Mouse (Mus musculus) hindbrain, embryonic 10.5 days (tissue): ENCODE results near the gene Cdh5. TPM values are rescaled to one million over a fixed set of nuclear protein-coding genes. Genes with fewer than 3 reads are reported as not detected.
"Not testable (repeated sequence)": the region's sequence is repeated elsewhere in the genome, so short reads cannot be mapped to it uniquely, and the experiment has no call there.

Experiments
- DNase-seq: peaks from one replicate; pipeline ENCODE4 v3.0.0-alpha.2; 2017; ENCODE audit warnings: low spot score
- H3K27ac ChIP-seq: fragments of 300-500 bp; sonication (generic); 2 replicates; pipeline ENCODE4 v1.5.1; 2016; ENCODE audit warnings: mild to moderate bottlenecking, moderate library complexity
- H3K27me3 ChIP-seq: fragments of 300-500 bp; sonication (generic); 2 replicates; pipeline ENCODE4 v1.6.1; 2016; ENCODE audit warnings: mild to moderate bottlenecking; ENCODE audit not compliant: poor library complexity, insufficient read depth, severe bottlenecking
- H3K36me3 ChIP-seq: fragments of 300-500 bp; sonication (generic); 2 replicates; pipeline ENCODE4 v1.6.1; 2016; ENCODE audit warnings: mild to moderate bottlenecking, moderate library complexity
- H3K4me1 ChIP-seq: fragments of 300-500 bp; sonication (generic); replicated peaks from 2 replicates; pipeline ENCODE4 v1.6.1; 2016; ENCODE audit warnings: mild to moderate bottlenecking
- H3K4me3 ChIP-seq: fragments of 300-500 bp; sonication (generic); 2 replicates; pipeline ENCODE4 v1.5.1; 2016; ENCODE audit warnings: mild to moderate bottlenecking, moderate library complexity
- H3K9me3 ChIP-seq: fragments of 300-500 bp; sonication (generic); 2 replicates; pipeline ENCODE4 v1.6.1; 2016; ENCODE audit warnings: mild to moderate bottlenecking, moderate library complexity
- WGBS: fragments of 180-500 bp; shearing (Covaris S2); methylation state at CpG from one replicate; pipeline ENCODE4 v1.1.7; 2016; 5-methylcytosine and 5-hydroxymethylcytosine counted together
- polyA plus RNA-seq: library from polyadenylated mRNA; unstranded; fragments of >200 nt; fragmentation: Nextera tagmentation; extraction: Ambion mirVana; gene quantifications from 2 replicates; pipeline ENCODE4 v1.2.1, GENCODE M21; 2016

Cdh5 gene
- polyA plus RNA-seq, 1 experiment from 2014 or later = 13.2 TPM

GRCm38 (mm10) chr8:104075079-104075478 lies 26.3 kb upstream of the Cdh5 start:
- Histone ChIP-seq H3K4me1 (no peaks in the 10 kb centered on the region), H3K9me3 (no peaks in the 10 kb centered on the region), H3K27ac (no peak overlapping the region), H3K36me3 (no peaks in the 10 kb centered on the region), H3K4me3 (no peak overlapping the region), H3K27me3 (no peaks in the 10 kb centered on the region)
- DNase-seq = no peak
- 82% methylated on average over 6 of the region's 6 CpGs for WGBS

DNA sequence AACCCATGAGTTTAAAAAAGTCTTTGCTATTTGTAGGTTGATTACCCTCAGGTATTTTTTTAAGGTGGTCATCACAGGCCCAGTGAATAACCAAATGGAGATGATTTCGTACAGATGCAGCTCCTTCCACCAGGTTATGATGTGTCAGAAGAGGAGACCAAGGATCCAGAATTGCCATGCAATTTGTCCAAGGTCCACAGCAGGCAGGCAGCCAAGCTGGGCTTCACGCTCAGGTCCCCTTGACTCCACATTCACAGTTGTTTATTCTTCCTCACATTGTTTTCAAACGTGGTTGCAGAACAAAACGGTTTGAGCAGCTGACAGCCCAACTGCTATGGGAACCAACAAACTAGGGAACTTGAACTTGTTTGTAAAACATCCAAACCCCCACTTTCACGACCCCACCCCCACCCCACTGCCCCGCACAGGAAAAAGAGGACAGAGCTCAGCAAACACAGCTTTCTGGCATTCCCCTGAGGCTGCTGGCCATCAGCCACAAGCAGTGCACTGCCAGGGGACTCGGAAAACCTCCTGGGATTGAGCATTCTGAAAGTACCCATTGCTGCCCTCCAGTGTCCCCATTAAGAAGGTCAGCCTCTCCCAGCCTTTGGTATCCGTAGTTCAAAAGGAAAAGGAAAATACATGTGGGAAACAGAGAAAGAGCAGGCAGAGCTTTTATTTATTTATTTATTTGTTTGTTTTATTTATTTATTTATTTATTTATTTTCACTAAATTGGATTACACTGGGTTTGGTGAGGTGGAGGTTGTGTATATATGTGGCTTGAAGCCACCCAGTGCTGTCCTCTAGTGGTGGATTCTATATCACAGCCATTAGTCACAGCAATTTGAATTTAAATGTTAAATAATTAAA lies 24.6 kb upstream of the Cdh5 start:
- H3K4me3 ChIP-seq = no peak overlapping the region

GRCm38 (mm10) chr8:104078091-104078490 lies 23.3 kb upstream of the Cdh5 start:
- no peak overlapping the region for H3K27ac ChIP-seq
- H3K9me3 ChIP-seq = no peaks in the 10 kb centered on the region
- H3K27me3 ChIP-seq = no peaks in the 10 kb centered on the region
- no peaks in the 10 kb centered on the region for H3K36me3 ChIP-seq
- WGBS = 85% methylated on average over 7 of the region's 7 CpGs
- H3K4me1 ChIP-seq = no peaks in the 10 kb centered on the region
- no peak overlapping the region for H3K4me3 ChIP-seq
- DNase-seq = no peak

More for the DNA sequence above, 24.6 kb upstream of the Cdh5 start:
- Histone ChIP-seq H3K27me3 (no peaks in the 10 kb centered on the region), H3K4me1 (no peaks in the 10 kb centered on the region), H3K36me3 (no peaks in the 10 kb centered on the region), H3K27ac (no peak overlapping the region), H3K9me3 (no peaks in the 10 kb centered on the region)
- WGBS = 33% methylated on average over 8 of the region's 8 CpGs
- DNase-seq = no peak

DNA sequence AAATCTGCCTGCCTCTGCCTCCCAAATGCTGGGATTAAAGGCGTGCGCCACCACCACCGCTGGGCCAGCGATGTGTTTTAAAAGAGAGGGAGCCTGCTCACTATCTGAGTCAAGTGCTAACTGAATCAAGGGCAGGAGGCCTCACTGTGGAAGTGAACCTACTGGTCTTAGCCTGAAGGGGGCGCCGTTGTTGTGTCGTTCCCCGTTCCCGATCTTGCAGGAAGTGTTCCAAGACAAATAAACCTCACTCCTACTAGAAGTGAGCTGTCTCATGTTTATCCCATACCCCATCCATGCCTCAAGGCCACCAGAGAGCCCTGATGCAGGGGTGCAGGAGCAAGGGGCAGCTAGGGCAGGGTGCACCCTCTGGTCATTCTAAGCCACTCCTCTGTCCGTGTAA lies 16.1 kb upstream of the Cdh5 start:
- no peaks in the 10 kb centered on the region for H3K36me3 ChIP-seq
- H3K4me1 ChIP-seq = no peaks in the 10 kb centered on the region
- no peak overlapping the region for H3K27ac ChIP-seq
- no peaks in the 10 kb centered on the region for H3K9me3 ChIP-seq
- DNase-seq = no peak
- no peaks in the 10 kb centered on the region for H3K27me3 ChIP-seq
- no peak overlapping the region for H3K4me3 ChIP-seq
- WGBS = 84% methylated on average over 10 of the region's 10 CpGs

DNA sequence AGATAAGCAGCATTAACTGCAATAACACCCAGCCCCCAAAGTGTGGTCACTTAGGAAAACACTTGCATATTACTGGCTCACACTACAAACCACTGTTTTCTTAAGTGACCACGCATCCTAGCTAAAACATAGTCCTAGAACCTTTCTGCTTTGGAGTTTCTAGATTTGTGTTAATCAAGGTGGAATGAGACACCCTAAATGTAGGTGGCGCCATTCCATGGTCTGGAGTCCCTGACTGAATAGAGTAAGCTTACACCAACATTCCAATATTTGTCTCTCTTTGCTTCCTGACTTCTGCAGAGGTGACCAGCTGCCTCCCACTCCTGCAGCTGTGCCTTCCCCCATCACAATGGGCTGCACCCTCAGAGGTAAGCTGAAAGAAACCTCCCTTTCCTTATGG lies 14.8 kb upstream of the Cdh5 start:
- Histone ChIP-seq H3K36me3 (no peaks in the 10 kb centered on the region), H3K4me3 (no peak overlapping the region), H3K27ac (no peak overlapping the region), H3K9me3 (no peaks in the 10 kb centered on the region), H3K4me1 (peaks cover 5% of the 10 kb centered on the region; the same call in 1 of the 2 replicates), H3K27me3 (no peaks in the 10 kb centered on the region)
- WGBS = 72% methylated on average over 2 of the region's 2 CpGs
- DNase-seq = no peak

DNA sequence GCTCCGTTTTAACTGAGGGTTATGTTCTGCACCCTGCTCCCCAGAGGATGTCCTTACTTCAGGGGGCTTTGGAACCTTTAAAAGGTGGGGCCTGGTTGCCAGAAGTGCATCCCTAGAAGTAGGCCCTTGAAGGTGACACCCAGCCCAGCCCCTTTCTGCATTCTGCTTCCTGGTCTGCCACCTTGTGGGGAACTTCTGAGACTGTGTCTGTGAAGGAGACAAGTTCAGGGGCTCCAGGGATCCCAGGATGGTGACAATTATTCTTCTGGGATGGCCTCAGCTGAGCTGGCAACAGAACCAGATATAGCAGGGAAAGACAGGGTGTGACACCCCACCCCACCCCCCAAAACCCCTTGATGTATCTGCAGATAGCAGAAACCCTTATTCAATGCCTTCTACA lies 14.3 kb upstream of the Cdh5 start:
- H3K4me3 ChIP-seq = no peak overlapping the region
- no peaks in the 10 kb centered on the region for H3K27me3 ChIP-seq
- WGBS = 36% methylated on average over 1 of the region's 1 CpGs
- H3K4me1 ChIP-seq = peaks cover 5% of the 10 kb centered on the region; the same call in 1 of the 2 replicates
- H3K9me3 ChIP-seq = no peaks in the 10 kb centered on the region
- no peak for DNase-seq
- H3K27ac ChIP-seq = no peak overlapping the region
- no peaks in the 10 kb centered on the region for H3K36me3 ChIP-seq

GRCm38 (mm10) chr8:104087878-104088277 lies 13.5 kb upstream of the Cdh5 start:
- H3K27ac ChIP-seq, H3K27me3 ChIP-seq, H3K36me3 ChIP-seq, H3K9me3 ChIP-seq, DNase-seq, H3K4me3 ChIP-seq, H3K4me1 ChIP-seq: not testable (repeated sequence)

DNA sequence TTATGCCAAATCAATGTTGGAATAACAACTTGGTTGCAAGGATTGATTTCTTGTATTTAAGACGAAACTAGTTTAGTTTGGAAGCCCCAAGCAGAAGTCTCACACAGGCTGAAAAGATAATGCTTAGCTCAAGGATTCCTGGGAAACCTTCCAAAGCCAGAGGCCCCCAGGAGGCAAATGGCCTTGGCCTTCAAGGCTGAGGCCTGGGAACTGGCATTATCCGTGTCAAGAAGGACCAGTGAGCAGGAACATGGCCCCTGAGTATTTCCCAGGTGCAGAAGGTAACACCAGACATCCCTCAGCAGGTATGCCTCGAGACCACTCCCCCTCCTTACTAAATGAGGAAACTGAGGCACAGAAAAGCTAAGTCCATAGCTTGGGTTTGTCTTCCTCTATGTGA lies 12.5 kb upstream of the Cdh5 start:
- H3K36me3 ChIP-seq = no peaks in the 10 kb centered on the region
- no peaks in the 10 kb centered on the region for H3K27me3 ChIP-seq
- H3K4me3 ChIP-seq = no peak overlapping the region
- 80% methylated on average over 3 of the region's 3 CpGs for WGBS
- no peak overlapping the region for H3K27ac ChIP-seq
- DNase-seq = no peak
- no peaks in the 10 kb centered on the region for H3K9me3 ChIP-seq
- H3K4me1 ChIP-seq = peaks cover 5% of the 10 kb centered on the region; the same call in 1 of the 2 replicates

- not testable (repeated sequence) for H3K9me3 ChIP-seq, H3K36me3 ChIP-seq, H3K27me3 ChIP-seq, H3K27ac ChIP-seq
- H3K4me3 ChIP-seq = peak overlapping the region; percentile 35
- H3K4me1 ChIP-seq = peaks cover 12% of the 10 kb centered on the region; the same call in 1 of the 2 replicates
- peak; percentile 33 for DNase-seq
- 10% methylated on average over 24 of the region's 24 CpGs for WGBS
Observed at GRCm38 (mm10) chr8:104090993-104091900, 10.2 kb upstream of the Cdh5 start.

- Histone ChIP-seq H3K9me3 (no peaks in the 10 kb centered on the region), H3K27ac (no peak overlapping the region), H3K4me1 (peaks cover 19% of the 10 kb centered on the region; the same call in 1 of the 2 replicates), H3K4me3 (no peak overlapping the region), H3K36me3 (no peaks in the 10 kb centered on the region), H3K27me3 (no peaks in the 10 kb centered on the region)
- no peak for DNase-seq
- WGBS = 43% methylated on average over 7 of the region's 7 CpGs
Observed at GRCm38 (mm10) chr8:104093336-104093735, 8.1 kb upstream of the Cdh5 start.

GRCm38 (mm10) chr8:104095595-104095994 lies 5.8 kb upstream of the Cdh5 start:
- 74% methylated on average over 9 of the region's 9 CpGs for WGBS
- Histone ChIP-seq H3K36me3 (no peaks in the 10 kb centered on the region), H3K9me3 (no peaks in the 10 kb centered on the region), H3K4me1 (peaks cover 31% of the 10 kb centered on the region; the same call in 1 of the 2 replicates), H3K27me3 (no peaks in the 10 kb centered on the region), H3K27ac (peak overlapping the region; percentile 76), H3K4me3 (no peak overlapping the region)
- no peak for DNase-seq

- peaks cover 30% of the 10 kb centered on the region; the same call in 1 of the 2 replicates for H3K4me1 ChIP-seq
- H3K9me3 ChIP-seq = no peaks in the 10 kb centered on the region
- H3K36me3 ChIP-seq = no peaks in the 10 kb centered on the region
- no peak overlapping the region for H3K4me3 ChIP-seq
- H3K27ac ChIP-seq = peak overlapping the region; percentile 69
- no peaks in the 10 kb centered on the region for H3K27me3 ChIP-seq
- 58% methylated on average over 10 of the region's 10 CpGs for WGBS
- no peak for DNase-seq
Observed at GRCm38 (mm10) chr8:104096644-104097043, 4.8 kb upstream of the Cdh5 start.
